Mouse (Mus musculus) embryo, embryonic 11.5 days (tissue): ENCODE data around the gene Notum.

Experiments
- DNase-seq: peaks from one replicate; pipeline ENCODE4 v3.0.0-alpha.2; 2012; ENCODE audit warnings: low read depth, low spot score

The Notum gene

DNA sequence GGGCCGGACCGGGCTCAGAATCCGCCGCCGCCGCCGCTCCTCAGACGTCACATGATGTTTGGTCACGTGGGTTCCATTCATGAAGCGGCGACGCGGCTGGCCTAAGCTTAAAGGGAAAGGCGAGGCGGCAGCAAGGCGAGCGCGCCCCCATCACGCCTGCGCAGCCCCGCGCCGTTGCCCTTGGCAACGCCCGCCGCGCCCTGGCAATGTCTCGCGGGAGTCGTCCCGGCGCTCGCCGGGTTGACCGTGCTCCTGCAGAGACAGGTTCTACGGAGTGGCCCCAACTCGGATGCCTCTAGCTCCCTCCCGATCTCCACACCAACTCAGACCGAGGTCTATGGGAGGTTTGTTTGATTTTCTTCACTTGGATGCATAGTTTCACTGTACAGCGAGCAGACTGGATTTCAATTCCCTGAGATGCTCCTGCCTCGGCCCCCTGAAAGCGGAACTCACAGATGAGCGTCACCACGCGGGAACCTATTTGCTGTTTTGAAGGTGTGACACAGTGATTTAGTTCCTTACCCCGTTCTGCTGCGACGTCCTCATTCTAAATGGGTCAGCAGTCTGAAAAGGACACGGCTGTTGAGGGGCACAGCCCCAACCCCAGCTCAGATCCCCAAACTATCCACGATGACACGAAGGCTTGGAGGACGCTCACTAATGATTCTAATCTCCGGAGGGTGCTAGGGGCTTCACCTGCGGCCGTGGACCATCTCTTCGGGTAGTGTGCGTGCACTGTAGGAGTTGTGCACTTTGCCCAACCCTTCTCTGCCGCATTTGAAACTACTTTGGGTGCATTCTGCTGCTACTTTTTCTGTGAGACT is 27.2 kb downstream of the Notum start, which contains the start of gene Mafg:
Gene Mafg, minus strand, starts transcription at position 81 of the 824 bp plus-strand sequence.
- peak; percentile 94 for DNase-seq

GRCm38 (mm10) chr11:120632559-120633519 is 28.1 kb downstream of the Notum start:
- DNase-seq = no peak

DNA sequence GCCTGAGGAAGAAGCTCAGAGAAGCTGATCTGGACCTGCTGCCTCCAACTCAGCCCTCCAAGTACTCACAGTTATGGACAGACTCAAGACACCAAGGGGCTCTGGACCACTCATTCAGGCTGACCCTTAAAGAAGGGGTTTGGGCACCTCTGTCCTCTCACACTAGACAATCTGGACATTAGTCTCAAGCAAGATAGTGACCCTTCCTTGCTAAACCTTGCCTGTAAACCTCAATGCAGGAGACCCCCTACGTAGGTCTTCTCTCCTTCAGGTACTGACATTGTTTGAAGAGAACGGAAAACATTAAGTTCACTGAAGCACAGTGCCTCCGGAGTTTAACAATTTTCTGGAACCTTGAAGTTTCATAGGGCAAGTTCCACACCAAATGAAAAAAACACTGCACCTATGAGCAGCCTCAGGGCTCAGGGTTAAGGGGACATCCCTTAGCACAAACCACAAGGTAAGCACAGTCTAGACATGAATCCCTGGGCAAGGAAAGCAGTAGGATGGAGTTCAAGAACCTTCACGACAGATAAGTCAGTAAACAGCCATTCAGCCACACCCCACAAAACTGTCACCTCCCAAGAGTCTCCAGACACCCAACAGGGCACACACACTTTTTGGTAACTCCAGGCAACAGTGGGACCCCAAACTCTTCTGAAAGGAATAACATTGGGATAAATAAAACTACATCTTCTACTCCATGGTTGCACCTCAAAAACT is 29.1 kb downstream of the Notum start:
- DNase-seq = no peak

GRCm38 (mm10) chr11:120630881-120631725 is 29.9 kb downstream of the Notum start:
- no peak for DNase-seq

GRCm38 (mm10) chr11:120630401-120630871 is 30.5 kb downstream of the Notum start:
- no peak for DNase-seq

- DNase-seq = no peak
Observed at GRCm38 (mm10) chr11:120629911-120630310, 31.1 kb downstream of the Notum start.

DNA sequence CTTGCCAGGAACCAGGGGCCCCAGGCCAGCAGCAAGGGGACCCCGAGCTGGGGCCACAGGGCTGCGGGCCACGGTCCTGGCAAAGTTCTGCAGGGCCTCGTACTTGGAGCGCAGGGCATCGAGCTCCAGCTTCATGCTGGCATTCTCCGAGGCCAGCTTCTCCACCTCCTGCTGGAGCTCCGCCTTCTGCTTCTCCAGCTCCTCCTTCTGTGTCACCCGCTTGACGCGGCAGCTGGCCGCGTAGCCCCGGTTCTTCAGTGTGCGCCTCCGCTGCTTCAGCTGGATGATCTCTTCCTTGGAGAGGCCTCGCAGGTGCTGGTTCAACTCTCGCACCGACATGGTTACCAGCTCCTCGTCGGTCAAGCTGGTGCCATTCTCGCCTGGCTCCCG is 31.6 kb downstream of the Notum start:
- DNase-seq = no peak

GRCm38 (mm10) chr11:120628601-120629340 is 32.2 kb downstream of the Notum start:
- no peak for DNase-seq

DNA sequence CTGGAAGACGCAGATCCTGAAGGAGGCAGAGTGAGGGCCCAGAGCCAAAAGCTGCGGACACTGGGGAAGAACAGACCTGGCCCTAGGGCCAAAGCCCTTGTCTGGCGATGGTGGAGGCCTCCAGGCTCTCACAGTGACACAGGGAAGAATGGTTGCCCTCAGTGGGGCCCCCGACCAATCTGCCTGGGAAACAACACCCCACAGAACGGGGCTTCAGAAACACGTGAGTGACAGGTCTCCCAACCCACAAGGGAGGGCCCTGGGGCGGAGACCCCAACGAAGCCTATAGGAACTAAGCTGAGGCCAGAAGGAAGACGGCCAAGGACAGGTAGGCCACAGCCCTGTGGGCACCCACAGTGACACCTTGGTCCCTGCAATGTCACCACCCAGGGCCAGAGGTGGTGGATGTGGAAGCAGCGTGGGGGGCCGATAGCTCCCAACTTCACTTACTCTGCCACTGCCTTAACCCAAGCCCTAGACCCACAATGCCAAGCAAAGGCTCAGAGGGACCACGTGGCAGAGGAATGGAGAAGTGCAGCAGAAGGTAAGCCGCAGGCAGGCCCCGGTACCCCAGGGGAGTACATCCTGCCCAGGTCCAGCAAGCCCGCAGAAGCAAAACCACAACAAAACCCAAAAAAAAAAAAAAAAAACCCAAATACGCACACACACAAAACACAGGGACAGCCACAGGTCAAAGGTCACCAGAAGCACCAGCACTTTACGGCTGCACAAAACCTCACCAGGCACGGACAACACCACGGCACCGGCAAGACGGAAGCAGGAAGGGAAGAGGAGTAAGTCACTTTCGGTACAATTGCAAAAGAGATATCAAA is 33.3 kb downstream of the Notum start:
- no peak for DNase-seq

DNA sequence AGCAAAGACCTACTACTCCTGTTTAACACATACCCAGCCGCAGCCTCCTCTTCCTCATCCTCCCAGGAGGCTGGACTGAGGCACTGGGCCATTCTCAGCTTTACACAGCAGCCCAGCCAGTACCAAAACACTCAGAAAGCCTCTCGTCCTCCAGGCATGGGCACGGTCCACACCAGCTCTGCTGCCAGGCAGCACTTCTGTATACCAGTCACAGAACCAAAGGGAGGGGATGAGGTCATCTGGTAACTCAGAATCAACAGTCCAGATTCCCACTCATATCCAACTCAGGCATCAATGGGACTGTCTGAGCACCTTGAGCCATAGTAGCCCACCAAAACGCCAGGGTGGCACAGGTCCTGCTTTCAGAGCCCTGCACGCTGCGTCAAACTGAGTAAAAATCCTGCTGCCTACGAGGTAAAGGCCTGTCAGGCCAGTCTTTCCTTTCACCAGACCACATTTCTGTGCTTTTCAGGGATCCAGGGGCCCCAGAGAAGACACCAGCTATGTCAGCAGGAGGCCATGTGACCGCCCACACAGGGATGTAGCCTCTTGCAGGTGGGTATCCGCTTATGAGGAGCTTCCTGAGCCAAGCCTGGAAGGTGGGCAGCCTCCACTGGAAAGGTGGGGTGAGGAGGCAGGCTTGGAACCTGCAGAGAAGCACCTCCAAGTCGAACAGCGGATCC is 34.0 kb downstream of the Notum start:
- DNase-seq = no peak

GRCm38 (mm10) chr11:120625152-120625775 is 35.7 kb downstream of the Notum start, which contains the start of gene Sirt7:
Gene Sirt7 (minus strand): TSS chr11:120625240.
- no peak for DNase-seq

DNA sequence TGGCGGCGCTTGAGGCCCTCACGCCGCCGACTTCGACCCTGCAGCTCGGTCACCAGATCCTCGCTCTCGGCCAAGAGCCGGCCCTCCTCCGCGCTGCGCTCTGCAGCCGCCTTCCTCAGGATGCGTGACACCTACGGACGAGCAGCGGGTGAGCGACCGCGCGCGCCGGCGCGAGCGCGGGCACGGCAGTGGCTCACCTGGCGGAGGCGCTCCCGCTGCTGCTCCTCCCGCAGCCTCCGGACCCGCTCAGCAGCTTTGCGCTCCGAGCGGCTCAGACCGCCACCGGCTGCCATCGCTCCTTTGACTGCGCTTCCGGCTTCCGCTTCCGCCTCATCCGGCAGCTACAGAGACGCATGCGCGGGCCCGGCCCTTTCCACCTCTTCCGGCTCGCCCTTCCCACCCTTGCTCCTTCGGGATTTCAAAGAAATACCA is 36.3 kb downstream of the Notum start:
- peak; percentile 71 for DNase-seq

GRCm38 (mm10) chr11:120623961-120624679 is 36.9 kb downstream of the Notum start:
- DNase-seq = no peak

DNA sequence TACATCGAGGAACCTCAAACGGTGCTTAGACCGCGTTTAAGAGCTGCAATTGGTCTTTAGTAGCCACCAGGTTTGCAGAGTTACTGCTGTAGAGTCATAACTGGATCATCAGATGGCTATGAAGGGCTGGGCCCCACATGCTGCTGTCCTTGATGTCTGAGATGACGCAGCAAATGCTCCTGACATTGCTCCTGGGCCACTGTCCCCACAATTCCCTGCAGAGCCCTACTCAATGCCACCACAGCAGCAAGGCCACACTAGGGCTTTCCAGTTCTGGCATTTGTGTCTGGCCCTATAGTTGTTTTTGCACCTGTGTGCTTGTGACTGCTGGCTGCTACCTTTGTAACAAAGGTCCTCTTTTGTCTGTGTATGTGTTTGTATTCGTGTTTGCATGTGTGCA is 38.2 kb downstream of the Notum start:
- no peak for DNase-seq

DNA sequence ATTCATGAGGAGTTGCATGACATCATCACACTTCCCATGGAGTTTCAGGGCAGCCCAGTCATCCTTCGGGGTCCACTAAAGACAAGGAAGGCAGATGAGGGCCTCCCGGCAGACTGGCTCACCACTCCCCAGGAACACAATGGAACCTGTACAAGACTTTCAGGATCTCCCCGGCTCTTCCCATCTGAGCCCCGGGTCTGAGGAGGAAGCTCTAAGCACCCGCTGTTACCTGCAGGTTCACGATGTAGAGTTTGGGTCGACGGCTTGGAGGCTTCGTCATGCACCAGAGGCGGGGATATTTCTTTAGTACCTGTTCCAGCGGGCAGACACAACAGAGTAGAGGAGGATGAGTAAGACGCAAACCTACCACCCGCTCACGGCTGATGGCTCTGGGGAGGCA is 40.8 kb downstream of the Notum start:
- DNase-seq = no peak

DNA sequence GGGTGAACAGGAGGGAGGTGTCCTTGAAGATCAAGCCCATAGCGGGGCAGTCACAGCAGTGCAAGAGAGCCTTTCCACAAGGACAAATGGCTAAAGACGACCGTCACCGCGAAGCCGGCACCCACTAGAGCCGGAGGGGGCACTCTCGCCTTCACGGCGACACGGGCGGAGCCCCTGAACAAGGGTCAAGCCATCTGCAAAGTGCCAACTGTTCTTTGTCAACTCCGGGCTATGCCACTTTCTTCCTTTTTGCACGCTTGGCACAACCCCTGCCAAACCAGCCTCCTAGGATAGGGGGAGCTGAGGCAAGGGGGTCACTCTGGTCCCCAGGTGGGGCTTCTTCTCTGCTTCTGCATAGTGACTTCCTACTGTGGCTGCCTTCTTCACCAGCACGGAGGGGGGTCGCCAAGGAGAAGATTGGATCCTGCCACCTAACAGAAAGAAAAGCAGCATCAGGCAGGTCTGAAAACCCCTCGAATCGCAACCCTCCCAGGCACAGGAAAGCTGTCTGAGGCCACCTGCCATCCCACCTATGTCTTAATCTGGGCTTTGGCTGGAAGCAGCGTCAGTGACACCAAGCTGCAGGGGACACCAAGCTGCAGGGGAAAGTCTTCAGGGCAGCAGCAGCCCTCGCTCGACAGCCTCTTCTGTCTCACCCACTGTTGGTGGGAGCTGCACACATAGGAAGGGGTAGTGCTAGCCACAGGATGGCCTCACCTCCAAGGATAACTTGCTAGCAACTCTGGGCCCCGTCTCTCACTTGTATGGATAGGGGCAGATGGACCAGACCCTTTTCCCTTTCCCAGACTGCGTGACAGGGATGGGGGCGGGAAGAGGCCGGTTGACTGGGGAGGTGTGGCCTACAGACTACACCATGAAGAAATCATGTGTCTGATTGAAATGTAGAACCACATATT is 42.1 kb downstream of the Notum start:
- DNase-seq = no peak
